Mouse (Mus musculus): Measurements from ENCODE around the gene 2310011J03Rik. TPM values are rescaled to one million over a fixed set of nuclear protein-coding genes. Genes with fewer than 3 reads are reported as not detected.

The 2310011J03Rik gene
- total and polyA plus RNA-seq, 3 experiments, result 65.7 to 81.5 TPM; not detected in 1

- peak; percentile 53; the same call in 1 of the 2 replicates for TF ChIP-seq NRF1 (IDR thresholded peaks at IDR 0.05; ENCODE audit: insufficient read depth, low read depth, low read length, poor library complexity, severe bottlenecking)
Measured at GRCm38 (mm10) chr10:80295618-80296425, 24.5 kb downstream of the 2310011J03Rik start, which contains the start of gene Apc2 (continued).

GRCm38 (mm10) chr10:80294788-80295303 is 25.5 kb downstream of the 2310011J03Rik start:
- peaks cover 19% of the 10 kb centered on the region for H3K79me2 ChIP-seq (ENCODE audit: control insufficient read depth, insufficient read depth, low read length, poor library complexity)
- H3K4me3 ChIP-seq (ENCODE audit: control insufficient read depth in 1 of 2, insufficient read depth in 1 of 2, low read depth in 2 of 2, low read length in 2 of 2), result 0 out of 4 replicates have a peak overlapping the region, but pooled peaks of 1 of the 2 experiments have one; percentile 95

GRCm38 (mm10) chr10:80294311-80294710 is 26.0 kb downstream of the 2310011J03Rik start:
- H3K27me3 ChIP-seq (ENCODE audit: control insufficient read depth in 1 of 2, insufficient read depth in 2 of 2, low read length in 2 of 2), result no peaks in the 10 kb centered on the region
- peaks cover 19% of the 10 kb centered on the region for H3K79me2 ChIP-seq (ENCODE audit: control insufficient read depth, insufficient read depth, low read length, poor library complexity)
- H3K4me1 ChIP-seq (ENCODE audit: control insufficient read depth in 1 of 2, insufficient read depth in 2 of 2, low read length in 2 of 2), result peaks cover 0 to 23% of the 10 kb centered on the region in 2 experiments; a peak in 2 of 4 replicates
- peak overlapping the region in 1 of 2 experiments; percentile 95; a peak in 3 of 4 replicates for H3K4me3 ChIP-seq (ENCODE audit: control insufficient read depth in 1 of 2, insufficient read depth in 1 of 2, low read depth in 2 of 2, low read length in 2 of 2)
- H3K36me3 ChIP-seq (ENCODE audit: control insufficient read depth in 1 of 2, insufficient read depth in 2 of 2, low read length in 2 of 2), result peaks cover 6 to 9% of the 10 kb centered on the region in 2 experiments; a peak in 3 of 4 replicates
- no peak for TF ChIP-seq SMC3 (IDR thresholded peaks at IDR 0.05; ENCODE audit: low read depth, low read length)
- TF ChIP-seq MEF2A (IDR thresholded peaks at IDR 0.05; ENCODE audit: extremely low read depth, insufficient replicate concordance, low read depth, low read length, poor library complexity, severe bottlenecking), result no peak
- TF ChIP-seq MXI1 (IDR thresholded peaks at IDR 0.05; ENCODE audit: low read depth, low read length), result no peak
- TF ChIP-seq JUND (IDR thresholded peaks at IDR 0.05; ENCODE audit: low read depth, low read length), result no peak
- no peak for TF ChIP-seq EP300 (IDR thresholded peaks at IDR 0.05; ENCODE audit: low read depth in 1 of 2, low read length in 2 of 2)
- no peak for TF ChIP-seq MYC (IDR thresholded peaks at IDR 0.05; ENCODE audit: low read depth, low read length)
- TF ChIP-seq POLR2A (IDR thresholded peaks at IDR 0.05; ENCODE audit: control insufficient read depth in 1 of 2, insufficient read depth in 1 of 2, low read depth in 1 of 2, low read length in 2 of 2, poor library complexity in 1 of 2), result no peak
- TF ChIP-seq ZKSCAN1 (IDR thresholded peaks at IDR 0.05; ENCODE audit: low read depth, low read length), result no peak
- TF ChIP-seq TCF12 (IDR thresholded peaks at IDR 0.05; ENCODE audit: low read depth, low read length), result no peak
- TF ChIP-seq KAT2A (conservative IDR thresholded peaks at IDR 0.05; ENCODE audit: low read depth, low read length), result no peak
- no peak for TF ChIP-seq ZNF384 (IDR thresholded peaks at IDR 0.05; ENCODE audit: low read depth, low read length)
- TF ChIP-seq CTCF (IDR thresholded peaks at IDR 0.05 in 2 of 3, conservative IDR thresholded peaks at IDR 0.05 in 1 of 3; ENCODE audit: control insufficient read depth in 1 of 3, insufficient read depth in 1 of 3, low read depth in 2 of 3, low read length in 3 of 3, poor library complexity in 1 of 3, severe bottlenecking in 1 of 3), result no peak
- 0 out of 2 replicates have a peak overlapping the region, but pooled peaks have one; percentile 17 for H3K27ac ChIP-seq (ENCODE audit: control insufficient read depth, low read depth, low read length)
- DNase-seq (ENCODE audit: low read depth, low spot score), result peak; percentile 60
- H3K9ac ChIP-seq (ENCODE audit: control insufficient read depth, low read depth, low read length, poor library complexity, severe bottlenecking), result peak overlapping the region; percentile 98
- H3K9me3 ChIP-seq (replicated peaks; ENCODE audit: insufficient read depth, low read length), result no peaks in the 10 kb centered on the region

More at GRCm38 (mm10) chr10:80294788-80295303, 25.5 kb downstream of the 2310011J03Rik start:
- Histone ChIP-seq H3K36me3 (ENCODE audit: control insufficient read depth in 1 of 2, insufficient read depth in 2 of 2, low read length in 2 of 2) (peaks cover 6 to 9% of the 10 kb centered on the region in 2 experiments; a peak in 3 of 4 replicates), H3K9me3 (replicated peaks; ENCODE audit: insufficient read depth, low read length) (no peaks in the 10 kb centered on the region), H3K9ac (ENCODE audit: control insufficient read depth, low read depth, low read length, poor library complexity, severe bottlenecking) (peak overlapping the region; percentile 98), H3K27ac (ENCODE audit: control insufficient read depth, low read depth, low read length) (no peak overlapping the region), H3K27me3 (ENCODE audit: control insufficient read depth in 1 of 2, insufficient read depth in 2 of 2, low read length in 2 of 2) (no peaks in the 10 kb centered on the region), H3K4me1 (ENCODE audit: control insufficient read depth in 1 of 2, insufficient read depth in 2 of 2, low read length in 2 of 2) (peaks cover 0 to 23% of the 10 kb centered on the region in 2 experiments; a peak in 2 of 4 replicates)
- TF ChIP-seq BHLHE40 (IDR thresholded peaks at IDR 0.05; ENCODE audit: borderline replicate concordance, low read depth, low read length) (0 out of 2 replicates have a peak, but pooled peaks have one; percentile 16), MEF2A (IDR thresholded peaks at IDR 0.05; ENCODE audit: extremely low read depth, insufficient replicate concordance, low read depth, low read length, poor library complexity, severe bottlenecking) (0 out of 2 replicates have a peak, but pooled peaks have one; percentile 27), RCOR1 (IDR thresholded peaks at IDR 0.05; ENCODE audit: low read depth, low read length) (no peak), ZC3H11A (IDR thresholded peaks at IDR 0.05; ENCODE audit: low read depth, low read length) (no peak), POLR2AphosphoS2 (IDR thresholded peaks at IDR 0.05; ENCODE audit: low read length) (peak; percentile 96), USF1 (IDR thresholded peaks at IDR 0.05; ENCODE audit: low read depth, low read length) (no peak), E2F4 (IDR thresholded peaks at IDR 0.05; ENCODE audit: borderline replicate concordance, low read depth, low read length) (no peak), NELFE (IDR thresholded peaks at IDR 0.05; ENCODE audit: low read depth, low read length) (peak; percentile 42; the same call in 1 of the 2 replicates), POLR2AphosphoS5 (IDR thresholded peaks at IDR 0.05; ENCODE audit: borderline replicate concordance, low read depth, low read length) (peak; percentile 89; the same call in 1 of the 2 replicates), MYB (IDR thresholded peaks at IDR 0.05; ENCODE audit: low read depth, low read length) (peak; percentile 26; the same call in 1 of the 2 replicates), ZMIZ1 (IDR thresholded peaks at IDR 0.05; ENCODE audit: low read depth, low read length) (peak; percentile 91), HCFC1 (IDR thresholded peaks at IDR 0.05; ENCODE audit: low read depth, low read length) (no peak), ELF1 (IDR thresholded peaks at IDR 0.05; ENCODE audit: low read depth, low read length) (no peak), SMC3 (IDR thresholded peaks at IDR 0.05; ENCODE audit: low read depth, low read length) (peak; percentile 6; the same call in 1 of the 2 replicates), ETS1 (IDR thresholded peaks at IDR 0.05; ENCODE audit: low read depth, low read length) (no peak), MXI1 (IDR thresholded peaks at IDR 0.05; ENCODE audit: low read depth, low read length) (peak; percentile 53), TBP (IDR thresholded peaks at IDR 0.05; ENCODE audit: low read depth, low read length) (0 out of 2 replicates have a peak, but pooled peaks have one; percentile 10), SIN3A (IDR thresholded peaks at IDR 0.05; ENCODE audit: low read length) (peak; percentile 25; the same call in 1 of the 2 replicates), POLR2A (IDR thresholded peaks at IDR 0.05; ENCODE audit: control insufficient read depth in 1 of 2, insufficient read depth in 1 of 2, low read depth in 1 of 2, low read length in 2 of 2, poor library complexity in 1 of 2) (peak in 1 of 2 experiments; percentile 66; a peak in 3 of 4 replicates), CHD2 (IDR thresholded peaks at IDR 0.05; ENCODE audit: low read length) (peak; percentile 51; the same call in 1 of the 2 replicates)
- peak; percentile 74 for DNase-seq (ENCODE audit: low read depth, low spot score)

All from MEL (cell line).